Mouse (Mus musculus) bone marrow macrophage, adult 2 months (primary cell): Measurements from ENCODE around the gene Asic3. TPM values are rescaled to one million over a fixed set of nuclear protein-coding genes. Genes with fewer than 3 reads are reported as not detected.
A peak's percentile ranks its signal among the peaks of the same experiment; 100 is the strongest.

ENCODE experiments used
- H3K27ac ChIP-seq: 2 replicates; pipeline ENCODE4 v1.5.1; 2012; ENCODE audit warnings: low read depth, low read length; ENCODE audit not compliant: insufficient read depth
- H3K4me1 ChIP-seq: 2 replicates; pipeline ENCODE4 v1.6.1; 2012; ENCODE audit warnings: low read length; ENCODE audit not compliant: control insufficient read depth, insufficient read depth
- H3K4me3 ChIP-seq: 2 replicates; pipeline ENCODE4 v1.5.1; 2012; ENCODE audit warnings: mild to moderate bottlenecking, low read length, moderate library complexity; ENCODE audit not compliant: insufficient read depth
- CTCF ChIP-seq: IDR thresholded peaks from 2 replicates; pipeline ENCODE4 v1.5.1; 2012; ENCODE audit warnings: low read depth, mild to moderate bottlenecking, low read length, moderate library complexity
- POLR2A ChIP-seq: IDR thresholded peaks from 2 replicates; pipeline ENCODE4 v1.6.1; 2012; ENCODE audit warnings: mild to moderate bottlenecking, low read depth, low read length, borderline replicate concordance
- polyA plus RNA-seq: library from polyadenylated mRNA; stranded (reverse); fragments of >200 nt; gene quantifications from 2 replicates; pipeline ENCODE4 v1.2.4, GENCODE M21; 2012; ENCODE audit not compliant: missing spikeins, insufficient read depth, insufficient read length

Gene Asic3
- polyA plus RNA-seq, 1 experiment = not detected

GRCm38 (mm10) chr5:24416222-24416736 lies 3.1 kb downstream of the Asic3 start:
- TF ChIP-seq POLR2A (no peak), CTCF (peak; percentile 48)
- Histone ChIP-seq H3K4me1 (peaks cover 5% of the 10 kb centered on the region; the same call in 1 of the 2 replicates), H3K27ac (no peak overlapping the region), H3K4me3 (no peak overlapping the region)

- Histone ChIP-seq H3K27ac (no peak overlapping the region), H3K4me1 (peaks cover 5% of the 10 kb centered on the region; the same call in 1 of the 2 replicates), H3K4me3 (no peak overlapping the region)
- TF ChIP-seq CTCF = no peak
Measured at GRCm38 (mm10) chr5:24417587-24417986, 4.4 kb downstream of the Asic3 start.

GRCm38 (mm10) chr5:24420381-24420780 lies 7.2 kb downstream of the Asic3 start:
- no peak overlapping the region for H3K4me3 ChIP-seq
- TF ChIP-seq CTCF (no peak), POLR2A (no peak)
- no peak overlapping the region for H3K27ac ChIP-seq
- peaks cover 5% of the 10 kb centered on the region; the same call in 1 of the 2 replicates for H3K4me1 ChIP-seq

- peak within 1 kb of the TSS; percentile 93 for H3K27ac ChIP-seq
- peaks cover 13% of the 10 kb centered on the region for H3K4me1 ChIP-seq
- peak within 1 kb of the TSS; percentile 80 for H3K4me3 ChIP-seq
- TF ChIP-seq CTCF (no peak), POLR2A (peak; percentile 67; the same call in 1 of the 2 replicates)
Measured at GRCm38 (mm10) chr5:24423129-24424003, 10.2 kb downstream of the Asic3 start, which contains the start of the genes Cdk5 and Slc4a2. TSS of gene Cdk5 (minus strand) at chr5:24423530. TSS of gene Slc4a2 (plus strand) at chr5:24423837.

- H3K4me3 ChIP-seq = peak overlapping the region; percentile 76
- TF ChIP-seq POLR2A (no peak), CTCF (no peak)
- peak overlapping the region; percentile 93 for H3K27ac ChIP-seq
- H3K4me1 ChIP-seq = peaks cover 13% of the 10 kb centered on the region
Measured at GRCm38 (mm10) chr5:24424004-24424781, 11.0 kb downstream of the Asic3 start.

GRCm38 (mm10) chr5:24424861-24425411 lies 11.7 kb downstream of the Asic3 start:
- Histone ChIP-seq H3K4me3 (peak overlapping the region; percentile 76), H3K27ac (peak overlapping the region; percentile 93), H3K4me1 (peaks cover 13% of the 10 kb centered on the region)
- TF ChIP-seq POLR2A (no peak), CTCF (no peak)

- TF ChIP-seq CTCF (no peak), POLR2A (no peak)
- H3K4me3 ChIP-seq = peak overlapping the region; percentile 76
- peaks cover 13% of the 10 kb centered on the region for H3K4me1 ChIP-seq
- H3K27ac ChIP-seq = peak overlapping the region; percentile 33
Measured at GRCm38 (mm10) chr5:24425421-24426036, 12.3 kb downstream of the Asic3 start.

- TF ChIP-seq CTCF (no peak), POLR2A (no peak)
- Histone ChIP-seq H3K27ac (peak overlapping the region; percentile 33; the same call in 1 of the 2 replicates), H3K4me3 (peak overlapping the region; percentile 76), H3K4me1 (peaks cover 13% of the 10 kb centered on the region)
Measured at GRCm38 (mm10) chr5:24426037-24426432, 12.8 kb downstream of the Asic3 start.

GRCm38 (mm10) chr5:24426556-24427284 lies 13.5 kb downstream of the Asic3 start:
- H3K4me1 ChIP-seq = peaks cover 13% of the 10 kb centered on the region
- H3K4me3 ChIP-seq = peak overlapping the region; percentile 76
- peak overlapping the region; percentile 40 for H3K27ac ChIP-seq
- TF ChIP-seq CTCF = no peak
- TF ChIP-seq POLR2A = no peak
